Mouse (Mus musculus) fat pad, adult 2 months (tissue): Measurements from ENCODE around the gene Plxna1.

Experiments
- DNase-seq: peaks from one replicate; pipeline ENCODE4 v3.0.0-alpha.2; 2011; ENCODE audit warnings: low read depth, low spot score; ENCODE audit errors: extremely low read depth

Plxna1 gene

DNA sequence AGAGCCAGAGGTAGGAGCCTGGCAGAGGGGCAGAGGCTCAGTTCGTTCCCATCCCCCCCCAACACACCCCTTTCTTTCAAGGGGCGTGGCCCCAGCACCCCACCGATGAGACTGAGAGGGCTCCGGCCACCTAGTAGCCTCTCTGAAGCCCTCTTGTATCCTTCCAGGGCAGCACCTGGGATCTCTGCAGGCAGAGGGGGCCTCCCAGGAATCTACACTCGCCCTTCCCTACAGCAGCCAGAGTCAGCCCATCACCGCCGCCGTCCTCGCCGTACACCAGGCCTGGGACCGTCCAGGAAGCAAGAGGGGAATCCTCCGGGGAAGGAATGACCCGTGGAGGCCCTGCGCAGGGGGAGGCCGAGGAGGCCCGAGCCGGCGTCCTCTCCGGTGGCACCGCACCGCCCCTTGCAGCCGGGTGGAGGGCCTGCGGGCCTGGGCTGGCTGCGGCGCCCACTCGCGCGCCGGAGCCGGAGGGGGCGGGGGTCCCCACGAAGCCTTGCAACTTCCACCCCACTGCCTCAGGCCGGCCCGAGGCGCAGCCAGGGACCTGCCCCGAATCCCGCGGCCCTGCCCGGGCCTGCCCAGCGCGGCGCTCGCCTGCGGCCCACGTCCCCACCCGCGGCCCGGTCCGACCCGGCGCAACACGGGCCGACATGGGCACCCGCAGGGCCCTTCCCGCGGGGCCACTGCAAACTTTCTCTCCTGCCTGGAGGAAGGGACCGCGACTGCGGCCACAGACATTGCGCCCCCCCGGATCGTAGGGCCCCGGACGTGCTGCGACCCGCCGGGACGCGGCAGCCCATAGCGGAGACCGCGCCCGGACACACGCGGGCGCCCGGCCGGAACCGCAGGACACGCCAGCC, 771 bp downstream of the Plxna1 start:
- DNase-seq = no peak

DNA sequence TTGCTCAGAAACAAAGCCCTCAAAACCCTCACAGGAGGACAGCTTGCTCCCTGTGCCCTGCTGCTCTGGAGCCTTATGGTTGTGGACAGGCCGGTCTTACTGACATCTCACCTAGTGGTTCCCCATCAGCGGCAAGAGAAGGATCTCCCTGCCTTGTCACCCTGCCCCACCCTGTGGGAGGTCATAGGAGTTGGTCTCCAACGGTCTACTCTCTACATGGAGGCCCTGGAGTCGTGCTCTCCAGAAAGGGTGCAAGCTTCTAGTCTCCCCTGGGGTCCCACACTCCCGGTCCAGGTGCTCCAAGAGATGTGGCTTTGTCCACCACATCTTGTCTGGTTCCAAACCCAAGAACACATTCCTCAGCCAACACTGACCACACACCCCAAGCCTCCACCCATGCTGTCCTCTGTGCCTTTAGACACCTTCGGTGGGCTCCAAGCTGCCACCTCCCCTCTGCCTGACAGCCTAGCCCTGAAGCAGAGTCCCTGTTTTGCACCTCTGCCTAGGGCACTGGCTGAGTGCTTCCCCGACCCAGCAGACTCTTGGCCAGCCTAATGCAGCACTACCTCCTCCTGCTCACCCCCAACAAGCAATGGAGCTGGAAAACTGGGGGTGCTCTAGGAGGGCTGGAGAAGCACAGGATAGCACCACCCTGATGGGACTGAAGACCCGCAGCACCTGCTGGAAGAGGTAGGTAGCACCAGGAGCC, 1.6 kb downstream of the Plxna1 start:
- no peak for DNase-seq

- DNase-seq = no peak
Measured at GRCm38 (mm10) chr6:89359771-89360708, 2.4 kb downstream of the Plxna1 start.

- peak; percentile 74 for DNase-seq
Measured at GRCm38 (mm10) chr6:89359192-89359591, 3.2 kb downstream of the Plxna1 start.

DNA sequence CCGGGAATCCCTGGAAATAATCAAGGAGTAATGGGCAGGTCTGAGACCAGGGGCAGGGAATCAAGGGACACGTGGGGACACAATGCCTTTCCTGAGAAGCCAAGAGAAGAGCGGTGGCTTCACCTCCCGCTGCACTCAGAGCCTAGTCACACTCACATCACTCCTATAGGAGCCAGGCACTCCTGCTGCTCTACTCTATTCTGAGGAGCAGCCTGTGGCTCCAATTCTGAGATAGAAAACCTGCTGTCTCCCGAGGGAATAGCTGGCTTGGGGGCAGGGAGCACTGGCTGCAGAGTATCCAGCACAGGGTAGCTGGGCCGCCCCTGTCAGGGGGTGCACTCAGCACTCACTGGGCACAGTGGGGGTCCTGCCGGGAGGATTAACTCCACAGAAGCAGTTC, 6.8 kb downstream of the Plxna1 start:
- DNase-seq = no peak

DNA sequence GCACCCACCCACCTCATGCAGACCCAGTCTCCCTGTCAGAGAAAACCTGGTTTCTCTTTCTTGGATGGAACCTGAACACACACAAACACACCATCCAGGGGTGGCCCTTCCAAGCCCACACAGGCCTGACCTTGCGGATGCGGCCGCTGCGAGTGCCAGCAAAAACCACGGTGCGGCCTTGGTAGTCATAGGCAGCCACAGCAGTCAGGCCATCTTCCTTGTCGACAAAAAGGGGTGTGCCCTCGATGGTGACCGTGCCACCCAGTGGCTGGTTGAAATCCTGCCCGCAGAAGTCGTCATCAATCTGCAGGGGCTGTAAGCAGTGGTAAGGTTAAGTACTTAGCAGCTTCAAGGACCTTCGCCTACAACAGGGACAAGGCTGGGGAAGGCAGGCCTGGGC, 7.7 kb downstream of the Plxna1 start:
- no peak for DNase-seq

DNA sequence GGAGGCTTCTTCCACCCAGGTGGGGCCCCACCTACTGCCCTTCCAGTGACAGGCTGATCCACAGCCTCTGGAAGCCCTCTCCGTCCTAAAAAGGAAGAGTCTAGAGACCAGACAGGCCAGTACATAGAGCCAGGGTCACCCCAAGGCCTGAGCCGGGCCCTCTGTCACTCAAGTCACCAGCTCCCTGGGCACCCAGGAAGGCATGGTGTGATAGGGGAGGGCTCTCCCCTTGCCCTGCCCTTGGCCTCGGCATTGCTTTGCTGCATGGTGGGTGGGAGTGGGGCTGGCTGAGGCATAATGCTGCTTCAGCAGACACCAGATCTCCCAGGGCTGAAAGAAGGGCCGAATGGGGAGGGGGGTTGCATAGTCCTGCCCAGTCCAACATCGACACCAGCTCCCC, 8.3 kb downstream of the Plxna1 start:
- DNase-seq = no peak

DNA sequence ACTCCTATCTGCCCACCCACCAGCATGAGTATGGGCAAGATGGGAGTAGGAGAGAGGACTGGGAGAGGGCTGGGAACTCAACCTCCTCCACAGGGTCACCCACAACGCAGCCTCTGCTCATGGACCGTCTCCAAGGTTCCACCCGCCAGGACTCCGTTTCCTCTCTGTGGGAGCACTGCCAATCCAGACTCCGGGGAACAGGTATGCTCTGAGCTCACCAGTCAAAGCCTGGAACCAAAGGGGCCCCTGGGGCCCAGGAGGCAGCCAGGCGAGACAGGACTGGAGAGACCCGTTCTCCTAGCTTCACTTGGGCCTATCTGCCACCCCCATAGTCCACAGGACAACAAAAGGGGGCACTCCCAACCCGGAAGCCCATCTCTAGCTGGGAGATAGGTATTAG, 9.3 kb downstream of the Plxna1 start:
- DNase-seq = no peak

GRCm38 (mm10) chr6:89351441-89352137, 10.8 kb downstream of the Plxna1 start:
- no peak for DNase-seq

DNA sequence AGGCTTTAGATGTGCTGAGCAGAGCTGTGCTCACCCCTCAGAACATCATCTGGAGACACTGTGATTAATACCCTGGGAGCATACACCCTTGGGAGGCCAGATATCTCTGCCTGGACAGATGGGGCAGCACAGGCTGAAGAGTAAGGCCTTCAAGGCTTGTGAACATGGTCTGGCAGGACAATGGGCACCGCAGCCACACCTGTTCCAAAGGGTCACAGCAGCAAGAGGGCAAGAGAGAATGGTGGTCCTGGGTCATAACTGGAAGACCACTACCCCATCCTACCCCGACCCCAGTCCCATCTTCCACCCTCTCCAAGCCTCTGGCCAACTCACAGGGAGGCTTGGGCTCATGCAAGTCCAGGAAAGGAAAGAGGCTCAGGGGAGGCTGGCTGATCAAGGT, 11.9 kb downstream of the Plxna1 start:
- no peak for DNase-seq

DNA sequence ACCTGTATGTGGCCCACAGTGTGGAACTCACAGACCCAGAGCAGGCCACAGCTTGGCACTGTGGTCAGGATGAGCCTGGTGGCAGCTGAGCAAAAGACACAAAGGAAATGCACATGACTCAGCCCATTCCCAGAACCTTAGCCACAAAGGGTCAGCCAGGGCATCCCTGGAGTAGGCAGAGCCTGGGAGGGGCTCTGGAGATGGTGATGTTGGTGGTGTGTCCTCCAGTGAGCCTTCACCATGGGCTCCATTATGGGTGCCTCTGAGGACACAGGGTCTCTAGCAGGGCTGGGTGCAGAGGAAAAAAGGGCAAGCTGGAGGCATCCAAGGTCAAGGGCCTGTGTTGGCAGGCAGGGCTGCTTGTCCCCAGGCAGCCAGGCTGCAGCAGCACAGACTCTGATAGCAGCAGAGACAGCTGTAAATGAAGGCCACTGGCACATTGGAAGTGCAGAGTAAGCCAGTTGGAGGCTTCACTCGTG, 12.3 kb downstream of the Plxna1 start:
- no peak for DNase-seq

- no peak for DNase-seq
Measured at GRCm38 (mm10) chr6:89348363-89348762, 14.1 kb downstream of the Plxna1 start.

DNA sequence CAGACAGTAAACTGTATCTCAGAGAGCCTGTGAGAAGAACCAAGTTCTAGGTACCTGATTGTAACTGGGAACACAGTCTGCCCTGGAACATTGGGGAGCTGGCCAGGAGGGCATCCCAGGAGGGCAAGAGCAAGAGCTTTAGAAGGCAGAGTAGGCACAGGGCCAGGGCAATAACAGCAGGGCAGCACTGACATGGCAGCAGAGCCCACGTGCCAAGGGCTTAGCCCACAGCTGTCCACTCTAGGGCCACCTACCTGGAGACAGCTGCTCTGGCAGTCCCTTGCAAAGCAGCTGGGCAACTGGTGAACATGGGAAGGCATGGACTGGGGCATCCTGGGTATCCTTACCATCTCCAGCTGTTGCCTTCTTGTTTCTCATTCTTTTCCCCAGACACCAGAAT, 14.6 kb downstream of the Plxna1 start:
- no peak for DNase-seq

DNA sequence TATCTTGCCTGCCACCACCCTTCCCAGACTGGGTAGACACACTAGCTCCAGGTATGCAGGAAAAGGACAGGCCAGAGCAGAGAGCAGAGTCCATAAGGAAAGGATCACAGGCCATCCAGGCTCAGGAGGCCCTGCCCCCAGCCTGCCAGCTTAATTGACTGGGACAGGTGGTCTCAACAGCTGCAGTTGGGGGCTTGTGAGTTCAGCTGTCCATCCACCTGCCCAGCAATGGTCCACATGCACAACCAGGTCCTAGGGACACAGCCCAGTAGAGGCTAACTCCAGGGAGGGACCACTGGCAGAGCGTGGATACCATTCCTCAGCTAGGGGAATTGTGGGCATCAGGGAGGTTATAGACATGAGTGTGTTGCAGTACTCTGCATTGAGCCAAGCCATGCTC, 16.6 kb downstream of the Plxna1 start:
- no peak for DNase-seq

- DNase-seq = no peak
Measured at GRCm38 (mm10) chr6:89345486-89345785, 17.0 kb downstream of the Plxna1 start.

- no peak for DNase-seq
Measured at GRCm38 (mm10) chr6:89344613-89345485, 17.6 kb downstream of the Plxna1 start.

- no peak for DNase-seq
Measured at GRCm38 (mm10) chr6:89341981-89342380, 20.4 kb downstream of the Plxna1 start.

DNA sequence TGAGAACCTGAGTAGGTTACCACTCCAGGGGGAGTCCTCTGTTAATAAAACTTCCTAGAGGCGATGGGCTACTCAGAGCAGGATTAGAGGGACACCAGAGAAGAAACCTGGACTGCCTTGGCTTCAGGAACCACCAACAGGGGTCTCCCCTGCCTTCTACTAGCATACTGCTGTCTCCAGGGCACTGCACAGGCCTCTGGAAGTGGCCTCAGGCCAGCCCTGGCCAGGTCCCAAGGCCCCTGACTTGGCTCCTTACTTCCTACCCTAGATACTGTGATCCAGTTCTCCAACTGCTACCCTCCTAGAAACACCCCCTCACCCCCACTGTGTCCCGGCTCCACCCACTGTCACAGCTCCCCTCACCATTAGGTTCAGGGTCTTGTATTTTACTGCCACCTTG, 23.0 kb downstream of the Plxna1 start:
- DNase-seq = no peak

- DNase-seq = no peak
Measured at GRCm38 (mm10) chr6:89338733-89339132, 23.7 kb downstream of the Plxna1 start.

- DNase-seq = no peak
Measured at GRCm38 (mm10) chr6:89337574-89337973, 24.8 kb downstream of the Plxna1 start.
